In genomic region chr9:31925830-31926624, GRCm38 (mm10) we compare ENCODE assay signal across 8 mouse cellular contexts. TPM values are rescaled to one million over a fixed set of nuclear protein-coding genes. Genes with fewer than 3 reads are reported as not detected.
DNase-seq lines count a peak whose midpoint lies in the region; ATAC-seq and TF ChIP-seq lines count a peak whose summit lies in the region.

No protein-coding gene starts in this region.

- peak overlapping the region; percentile 22; the same call in 1 of the 2 replicates for H3K4me2 ChIP-seq in forebrain, embryonic 12.5 days
- H3K4me2 ChIP-seq in heart, postnatal 0 days (ENCODE audit: low read depth, low read length), result peak overlapping the region; percentile 32; the same call in 1 of the 2 replicates
- H3K4me2 ChIP-seq in liver, embryonic 15.5 days, result peak overlapping the region; percentile 33; the same call in 1 of the 2 replicates
- peak overlapping the region; percentile 22 for H3K4me2 ChIP-seq in neural tube, embryonic 14.5 days (ENCODE audit: low read depth, low read length)

- peak; percentile 34 for DNase-seq in c-Kit-positive CD71-positive TER-119-negative erythroid progenitor cells, embryonic 14.5 days (ENCODE audit: low read depth)
- peak; percentile 87 for DNase-seq in heart, postnatal 0 days (ENCODE audit: low spot score)
- peak; percentile 85 to 91 for DNase-seq in kidney, postnatal 36 days

- ATAC-seq in CD4-positive, CD25-positive, alpha-beta regulatory T cell, adult 4 months, result peak; percentile 82
- peak; percentile 80 for ATAC-seq in forebrain, embryonic 12.5 days (ENCODE audit: low FRiP score)
- ATAC-seq in heart, postnatal 0 days (ENCODE audit: insufficient read depth, low read depth), result peak; percentile 90
- no peak for ATAC-seq in liver, embryonic 15.5 days (ENCODE audit: insufficient read depth)
- ATAC-seq in neural tube, embryonic 14.5 days (ENCODE audit: low read depth), result peak; percentile 90

- H3K4me3 ChIP-seq in forebrain, embryonic 12.5 days (replicated peaks), result no peak overlapping the region
- H3K4me3 ChIP-seq in heart, postnatal 0 days (ENCODE audit: low read depth, low read length), result no peak overlapping the region
- H3K4me3 ChIP-seq in liver, embryonic 15.5 days (replicated peaks), result no peak overlapping the region
- H3K4me3 ChIP-seq in neural tube, embryonic 14.5 days (ENCODE audit: low read depth, low read length), result no peak overlapping the region
- peak overlapping the region; percentile 48 for H3K4me3 ChIP-seq in testis, adult 2 months (ENCODE audit: control insufficient read depth, low read depth, low read length)

- H3K36me3 ChIP-seq in forebrain, embryonic 12.5 days (replicated peaks), result no peaks in the 10 kb centered on the region
- no peaks in the 10 kb centered on the region for H3K36me3 ChIP-seq in heart, postnatal 0 days (replicated peaks; ENCODE audit: control insufficient read depth, insufficient read depth, low read length)
- no peaks in the 10 kb centered on the region for H3K36me3 ChIP-seq in liver, embryonic 15.5 days (replicated peaks)
- H3K36me3 ChIP-seq in neural tube, embryonic 14.5 days (ENCODE audit: control insufficient read depth, insufficient read depth, low read length), result no peaks in the 10 kb centered on the region
- H3K36me3 ChIP-seq in testis, adult 2 months (ENCODE audit: control insufficient read depth, insufficient read depth, low read length), result no peaks in the 10 kb centered on the region

- TF ChIP-seq EP300 in heart, postnatal 0 days (IDR thresholded peaks at IDR 0.05; ENCODE audit: low read depth), result no peak

- no peaks in the 10 kb centered on the region for H3K9me3 ChIP-seq in forebrain, embryonic 12.5 days
- H3K9me3 ChIP-seq in heart, postnatal 0 days (replicated peaks; ENCODE audit: control insufficient read depth, low read length), result no peaks in the 10 kb centered on the region
- H3K9me3 ChIP-seq in liver, embryonic 15.5 days (replicated peaks), result no peaks in the 10 kb centered on the region
- no peaks in the 10 kb centered on the region for H3K9me3 ChIP-seq in neural tube, embryonic 14.5 days (ENCODE audit: control insufficient read depth, low read length)

- H3K9ac ChIP-seq in forebrain, embryonic 12.5 days, result no peak overlapping the region
- no peak overlapping the region for H3K9ac ChIP-seq in heart, postnatal 0 days (replicated peaks; ENCODE audit: low read depth, low read length)
- no peak overlapping the region for H3K9ac ChIP-seq in liver, embryonic 15.5 days
- H3K9ac ChIP-seq in neural tube, embryonic 14.5 days (replicated peaks; ENCODE audit: low read depth, low read length), result no peak overlapping the region

- peak; percentile 100 for TF ChIP-seq CTCF in heart, postnatal 0 days (IDR thresholded peaks at IDR 0.05; ENCODE audit: low read depth)
- TF ChIP-seq CTCF in testis, adult 2 months (IDR thresholded peaks at IDR 0.05; ENCODE audit: control insufficient read depth, insufficient read depth, insufficient replicate concordance, low read depth, low read length), result peak; percentile 99

- no peaks in the 10 kb centered on the region; the same call in none of the 2 replicates for H3K27me3 ChIP-seq in forebrain, embryonic 12.5 days
- H3K27me3 ChIP-seq in heart, postnatal 0 days (ENCODE audit: control insufficient read depth, insufficient read depth, low read length), result 0 out of 2 replicates have a peak, but pooled peaks cover 4% of the 10 kb centered on the region
- no peaks in the 10 kb centered on the region for H3K27me3 ChIP-seq in liver, embryonic 15.5 days
- no peaks in the 10 kb centered on the region for H3K27me3 ChIP-seq in neural tube, embryonic 14.5 days (ENCODE audit: control insufficient read depth, insufficient read depth, low read length)
- no peaks in the 10 kb centered on the region for H3K27me3 ChIP-seq in testis, adult 2 months (ENCODE audit: control insufficient read depth, insufficient read depth, low read length)

- H3K27ac ChIP-seq in forebrain, embryonic 12.5 days, result no peak overlapping the region
- H3K27ac ChIP-seq in heart, postnatal 0 days (ENCODE audit: low read depth), result 0 out of 2 replicates have a peak overlapping the region, but pooled peaks have one; percentile 59
- no peak overlapping the region for H3K27ac ChIP-seq in liver, embryonic 15.5 days (replicated peaks)
- no peak overlapping the region for H3K27ac ChIP-seq in neural tube, embryonic 14.5 days (ENCODE audit: low read depth, low read length)
- peak overlapping the region; percentile 33; the same call in 1 of the 2 replicates for H3K27ac ChIP-seq in testis, adult 2 months (ENCODE audit: control insufficient read depth, insufficient read depth, low read depth, low read length)

- H3K4me1 ChIP-seq in forebrain, embryonic 12.5 days, result no peaks in the 10 kb centered on the region
- H3K4me1 ChIP-seq in heart, postnatal 0 days (ENCODE audit: control insufficient read depth, insufficient read depth), result no peaks in the 10 kb centered on the region
- no peaks in the 10 kb centered on the region for H3K4me1 ChIP-seq in liver, embryonic 15.5 days (replicated peaks)
- H3K4me1 ChIP-seq in neural tube, embryonic 14.5 days (ENCODE audit: control insufficient read depth, insufficient read depth, low read length), result no peaks in the 10 kb centered on the region
- peaks cover 2% of the 10 kb centered on the region for H3K4me1 ChIP-seq in testis, adult 2 months (ENCODE audit: control insufficient read depth, insufficient read depth, low read length)

- 21% methylated on average over 22 of the region's 22 CpGs for WGBS in forebrain, embryonic 12.5 days
- 14% methylated on average over 22 of the region's 22 CpGs for WGBS in heart, postnatal 0 days
- WGBS in liver, embryonic 15.5 days (ENCODE audit: insufficient replicate concordance), result 14% methylated on average over 22 of the region's 22 CpGs
- 18% methylated on average over 22 of the region's 22 CpGs for WGBS in neural tube, embryonic 14.5 days

- no peak for TF ChIP-seq POLR2A in testis, adult 2 months (IDR thresholded peaks at IDR 0.05; ENCODE audit: control insufficient read depth, low read depth, low read length)

RNA-seq across cellular contexts. Expression of gene Barx2, which starts 12.8 kb away (rescaled TPM):
- not detected for polyA plus RNA-seq in CD4-positive, CD25-positive, alpha-beta regulatory T cell, adult 4 months (2017; shearing (Covaris generic))
- not detected in 2 replicates for polyA plus RNA-seq in forebrain, embryonic 12.5 days (2016; fragmentation: Nextera tagmentation; extraction: Ambion mirVana)
- total RNA-seq in heart, postnatal 0 days (2014; rRNA removed; ENCODE audit: low replicate concordance), result 0.66 TPM in 1 of 2 replicates, not detected in the other
- polyA plus RNA-seq in heart, postnatal 0 days (2015; fragmentation: Nextera tagmentation; extraction: Ambion mirVana), result not detected in 2 replicates
- polyA plus RNA-seq in liver, embryonic 15.5 days (2015; fragmentation: Nextera tagmentation; extraction: Ambion mirVana), result not detected in 2 replicates
- polyA plus RNA-seq in neural tube, embryonic 14.5 days (2014; fragmentation: Nextera tagmentation; extraction: Ambion mirVana), result not detected in 2 replicates
- 0.14 TPM in 1 of 2 replicates, not detected in the other for polyA plus RNA-seq in testis, adult 2 months (2012; rRNA removed)

Comparison
In these comparisons a context has a peak if more than half of its experiments do, and no peak if none do; other contexts are left out.
1. DNase-seq: peak in every context shown above with its lines; median percentile 88 in kidney, postnatal 36 days; 87 in heart, postnatal 0 days; 34 in c-Kit-positive CD71-positive TER-119-negative erythroid progenitor cells, embryonic 14.5 days.
2. H3K27ac ChIP-seq: peak in heart, postnatal 0 days (single experiment) and testis, adult 2 months (single experiment); none in forebrain, embryonic 12.5 days (single experiment), liver, embryonic 15.5 days (single experiment) and neural tube, embryonic 14.5 days (single experiment).
3. Peak in every context shown above with its lines, with median percentiles within 50 percentile points of each other: H3K4me2 ChIP-seq.